Mouse (Mus musculus) granulocyte monocyte progenitor cell, adult 5-6 weeks (primary cell): ENCODE data around the gene Shisal1. TPM values are rescaled to one million over a fixed set of nuclear protein-coding genes. Genes with fewer than 3 reads are reported as not detected.

ENCODE experiments used
- total RNA-seq, 2 experiments: library from RNA; stranded (forward) in 1 of 2; stranded (reverse) in 1 of 2; fragments of 200-712, 200-1000 nt in 1 of 2; fragments of >200 nt in 1 of 2; fragmentation: Nextera tagmentation in 1 of 2; gene quantifications; 2 replicates each; pipeline ENCODE4 v1.2.3; 2014 to 2017

Gene Shisal1
- total RNA-seq, 2 experiments from 2014 or later, result not detected

Other genes with a start within 250 kb of the Shisal1 start
- gene Parvb, start 215.1 kb downstream of the Shisal1 start, total RNA-seq (2014; fragmentation: Nextera tagmentation), result 3.9 and 4.3 TPM in 2 replicates
- gene Parvb, start 215.1 kb downstream of the Shisal1 start, total RNA-seq (2017), result 0.36 and 0.43 TPM in 2 replicates
- gene Parvg, start 123.1 kb downstream of the Shisal1 start, total RNA-seq (2014; fragmentation: Nextera tagmentation), result 154 and 178 TPM in 2 replicates
- gene Parvg, start 123.1 kb downstream of the Shisal1 start, total RNA-seq (2017), result 215 and 279 TPM in 2 replicates
- 4.6 and 6.4 TPM in 2 replicates for gene Rtl6, start 110.7 kb upstream of the Shisal1 start, total RNA-seq (2014; fragmentation: Nextera tagmentation)
- gene Rtl6, start 110.7 kb upstream of the Shisal1 start, total RNA-seq (2017), result 2.3 and 3.4 TPM in 2 replicates
- gene Prr5, start 222.5 kb upstream of the Shisal1 start, total RNA-seq (2014; fragmentation: Nextera tagmentation), result 16.4 and 16.9 TPM in 2 replicates
- 3.9 and 4.9 TPM in 2 replicates for gene Prr5, start 222.5 kb upstream of the Shisal1 start, total RNA-seq (2017)